Mouse (Mus musculus): ENCODE data around the gene Meis1.

DNA sequence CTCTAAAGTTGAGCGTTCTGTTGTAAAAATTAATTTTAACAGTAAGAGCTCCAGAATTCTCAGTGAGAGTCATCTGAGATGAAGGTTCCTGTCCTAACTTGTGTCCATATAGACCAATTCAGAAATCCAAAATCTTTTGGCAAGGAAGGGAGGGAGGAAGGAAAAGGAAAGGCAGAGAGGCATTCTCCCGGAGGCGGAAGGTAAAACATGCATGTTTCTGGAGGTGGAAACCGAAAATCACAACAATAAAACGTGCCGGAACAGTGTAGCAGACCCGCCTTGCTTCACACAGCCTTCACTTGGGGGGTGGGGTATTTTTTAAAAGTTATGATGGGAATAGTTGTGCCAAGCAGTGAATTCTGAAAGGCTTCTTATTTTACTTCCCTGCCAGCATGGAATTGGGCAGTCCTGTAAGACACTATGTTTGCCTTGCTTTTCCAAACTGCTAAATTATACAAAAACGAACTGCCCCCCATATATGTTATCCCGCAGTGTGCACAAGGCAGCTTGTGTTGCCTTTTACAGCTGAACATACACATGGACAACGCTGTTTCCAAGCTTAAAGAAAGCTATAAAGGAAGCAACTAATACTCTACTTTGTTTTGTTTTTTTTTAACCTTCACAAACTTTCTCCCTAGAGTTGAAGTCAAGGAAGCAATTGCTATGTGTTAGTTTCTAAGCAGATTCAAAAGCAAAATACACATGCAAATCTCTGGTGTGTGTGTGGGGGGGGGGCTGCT is 2.1 kb downstream of the Meis1 start:
- no peak for TF ChIP-seq CTCF (IDR thresholded peaks at IDR 0.05; ENCODE audit: low read depth)
- TF ChIP-seq EP300 (IDR thresholded peaks at IDR 0.05; ENCODE audit: low read depth) = no peak
